Mouse (Mus musculus): ENCODE results near the gene Hivep1. TPM values are rescaled to one million over a fixed set of nuclear protein-coding genes. Genes with fewer than 3 reads are reported as not detected.

Hivep1 gene
- total RNA-seq, 1 experiment = 8.1 TPM

GRCm38 (mm10) chr13:42064257-42064656, 12.4 kb downstream of the Hivep1 start:
- DNase-seq (ENCODE audit: low read depth, low spot score) = no peak
- Histone ChIP-seq H3K9me3 (ENCODE audit: control insufficient read depth, insufficient read depth, low read depth, low read length) (no peaks in the 10 kb centered on the region), H3K4me3 (ENCODE audit: insufficient read depth in 1 of 2, low read depth in 1 of 2, low read length in 2 of 2, poor library complexity in 1 of 2, severe bottlenecking in 1 of 2) (no peak overlapping the region), H3K9ac (ENCODE audit: insufficient read depth, low read depth, low read length, poor library complexity, severe bottlenecking) (no peak overlapping the region), H3K4me1 (ENCODE audit: control insufficient read depth in 2 of 2, insufficient read depth in 2 of 2, low read length in 2 of 2, poor library complexity in 1 of 2) (peaks cover 0 to 2% of the 10 kb centered on the region in 2 experiments; a peak in 1 of 4 replicates), H3K36me3 (ENCODE audit: control insufficient read depth, insufficient read depth, low read length, poor library complexity, severe bottlenecking) (peaks cover 8% of the 10 kb centered on the region; the same call in 1 of the 2 replicates), H3K27ac (ENCODE audit: insufficient read depth, low read depth, low read length, poor library complexity, severe bottlenecking) (no peak overlapping the region)
- TF ChIP-seq ZNF384 (IDR thresholded peaks at IDR 0.05; ENCODE audit: low read depth, low read length) (no peak), HCFC1 (IDR thresholded peaks at IDR 0.05; ENCODE audit: borderline replicate concordance, insufficient read depth, low read length) (no peak), ZC3H11A (IDR thresholded peaks at IDR 0.05; ENCODE audit: borderline replicate concordance, low read depth, low read length) (no peak), CHD2 (IDR thresholded peaks at IDR 0.05; ENCODE audit: low read depth, low read length) (no peak), MAFK (IDR thresholded peaks at IDR 0.05; ENCODE audit: insufficient read depth, low read depth, low read length) (no peak)
- in situ Hi-C loops (cut with MboI; ENCODE audit: low sequenced_read_pairs in 2 of 2, unreplicated experiment in 2 of 2) = no loop called here

- Histone ChIP-seq H3K4me3 (ENCODE audit: insufficient read depth in 1 of 2, low read depth in 1 of 2, low read length in 2 of 2, poor library complexity in 1 of 2, severe bottlenecking in 1 of 2) (no peak overlapping the region), H3K4me1 (ENCODE audit: control insufficient read depth in 2 of 2, insufficient read depth in 2 of 2, low read length in 2 of 2, poor library complexity in 1 of 2) (no peaks in the 10 kb centered on the region), H3K9ac (ENCODE audit: insufficient read depth, low read depth, low read length, poor library complexity, severe bottlenecking) (no peak overlapping the region), H3K9me3 (ENCODE audit: control insufficient read depth, insufficient read depth, low read depth, low read length) (no peaks in the 10 kb centered on the region), H3K27ac (ENCODE audit: insufficient read depth, low read depth, low read length, poor library complexity, severe bottlenecking) (no peak overlapping the region), H3K36me3 (ENCODE audit: control insufficient read depth, insufficient read depth, low read length, poor library complexity, severe bottlenecking) (no peaks in the 10 kb centered on the region; the same call in 1 of the 2 replicates)
- TF ChIP-seq ZC3H11A (IDR thresholded peaks at IDR 0.05; ENCODE audit: borderline replicate concordance, low read depth, low read length) (no peak), CHD2 (IDR thresholded peaks at IDR 0.05; ENCODE audit: low read depth, low read length) (no peak), HCFC1 (IDR thresholded peaks at IDR 0.05; ENCODE audit: borderline replicate concordance, insufficient read depth, low read length) (no peak), MAFK (IDR thresholded peaks at IDR 0.05; ENCODE audit: insufficient read depth, low read depth, low read length) (no peak), ZNF384 (IDR thresholded peaks at IDR 0.05; ENCODE audit: low read depth, low read length) (no peak)
- DNase-seq (ENCODE audit: low read depth, low spot score) = no peak
- in situ Hi-C loops (cut with MboI; ENCODE audit: low sequenced_read_pairs in 2 of 2, unreplicated experiment in 2 of 2) = no loop called here
Measured at GRCm38 (mm10) chr13:42070236-42070635, 18.4 kb downstream of the Hivep1 start.

- Histone ChIP-seq H3K27ac (ENCODE audit: insufficient read depth, low read depth, low read length, poor library complexity, severe bottlenecking) (no peak overlapping the region), H3K9ac (ENCODE audit: insufficient read depth, low read depth, low read length, poor library complexity, severe bottlenecking) (no peak overlapping the region), H3K36me3 (ENCODE audit: control insufficient read depth, insufficient read depth, low read length, poor library complexity, severe bottlenecking) (no peaks in the 10 kb centered on the region; the same call in 1 of the 2 replicates), H3K9me3 (ENCODE audit: control insufficient read depth, insufficient read depth, low read depth, low read length) (no peaks in the 10 kb centered on the region), H3K4me1 (ENCODE audit: control insufficient read depth in 2 of 2, insufficient read depth in 2 of 2, low read length in 2 of 2, poor library complexity in 1 of 2) (no peaks in the 10 kb centered on the region), H3K4me3 (ENCODE audit: insufficient read depth in 1 of 2, low read depth in 1 of 2, low read length in 2 of 2, poor library complexity in 1 of 2, severe bottlenecking in 1 of 2) (no peak overlapping the region)
- TF ChIP-seq MAFK (IDR thresholded peaks at IDR 0.05; ENCODE audit: insufficient read depth, low read depth, low read length) (no peak), ZC3H11A (IDR thresholded peaks at IDR 0.05; ENCODE audit: borderline replicate concordance, low read depth, low read length) (no peak), CHD2 (IDR thresholded peaks at IDR 0.05; ENCODE audit: low read depth, low read length) (no peak), HCFC1 (IDR thresholded peaks at IDR 0.05; ENCODE audit: borderline replicate concordance, insufficient read depth, low read length) (no peak), ZNF384 (IDR thresholded peaks at IDR 0.05; ENCODE audit: low read depth, low read length) (no peak)
- in situ Hi-C loops (cut with MboI; ENCODE audit: low sequenced_read_pairs in 2 of 2, unreplicated experiment in 2 of 2) = no loop called here
- DNase-seq (ENCODE audit: low read depth, low spot score) = no peak
Measured at GRCm38 (mm10) chr13:42071011-42071410, 19.2 kb downstream of the Hivep1 start.

GRCm38 (mm10) chr13:42073285-42073684, 21.5 kb downstream of the Hivep1 start:
- TF ChIP-seq ZC3H11A (IDR thresholded peaks at IDR 0.05; ENCODE audit: borderline replicate concordance, low read depth, low read length) (no peak), ZNF384 (IDR thresholded peaks at IDR 0.05; ENCODE audit: low read depth, low read length) (no peak), MAFK (IDR thresholded peaks at IDR 0.05; ENCODE audit: insufficient read depth, low read depth, low read length) (no peak), HCFC1 (IDR thresholded peaks at IDR 0.05; ENCODE audit: borderline replicate concordance, insufficient read depth, low read length) (no peak), CHD2 (IDR thresholded peaks at IDR 0.05; ENCODE audit: low read depth, low read length) (no peak)
- Histone ChIP-seq H3K36me3 (ENCODE audit: control insufficient read depth, insufficient read depth, low read length, poor library complexity, severe bottlenecking) (no peaks in the 10 kb centered on the region; the same call in 1 of the 2 replicates), H3K4me3 (ENCODE audit: insufficient read depth in 1 of 2, low read depth in 1 of 2, low read length in 2 of 2, poor library complexity in 1 of 2, severe bottlenecking in 1 of 2) (no peak overlapping the region), H3K9ac (ENCODE audit: insufficient read depth, low read depth, low read length, poor library complexity, severe bottlenecking) (no peak overlapping the region), H3K9me3 (ENCODE audit: control insufficient read depth, insufficient read depth, low read depth, low read length) (no peaks in the 10 kb centered on the region), H3K4me1 (ENCODE audit: control insufficient read depth in 2 of 2, insufficient read depth in 2 of 2, low read length in 2 of 2, poor library complexity in 1 of 2) (no peaks in the 10 kb centered on the region), H3K27ac (ENCODE audit: insufficient read depth, low read depth, low read length, poor library complexity, severe bottlenecking) (no peak overlapping the region)
- DNase-seq (ENCODE audit: low read depth, low spot score) = no peak
- in situ Hi-C loops (cut with MboI; ENCODE audit: low sequenced_read_pairs in 2 of 2, unreplicated experiment in 2 of 2) = no loop called here

GRCm38 (mm10) chr13:42075546-42075945, 23.7 kb downstream of the Hivep1 start:
- H3K36me3 ChIP-seq (ENCODE audit: control insufficient read depth, insufficient read depth, low read length, poor library complexity, severe bottlenecking) = no peaks in the 10 kb centered on the region; the same call in 1 of the 2 replicates
- in situ Hi-C loops (cut with MboI; ENCODE audit: low sequenced_read_pairs in 2 of 2, unreplicated experiment in 2 of 2) = no loop called here
- H3K9ac ChIP-seq (ENCODE audit: insufficient read depth, low read depth, low read length, poor library complexity, severe bottlenecking) = no peak overlapping the region
- no peak for DNase-seq (ENCODE audit: low read depth, low spot score)
- no peak overlapping the region for H3K27ac ChIP-seq (ENCODE audit: insufficient read depth, low read depth, low read length, poor library complexity, severe bottlenecking)
- no peak overlapping the region for H3K4me3 ChIP-seq (ENCODE audit: insufficient read depth in 1 of 2, low read depth in 1 of 2, low read length in 2 of 2, poor library complexity in 1 of 2, severe bottlenecking in 1 of 2)
- no peaks in the 10 kb centered on the region for H3K4me1 ChIP-seq (ENCODE audit: control insufficient read depth in 2 of 2, insufficient read depth in 2 of 2, low read length in 2 of 2, poor library complexity in 1 of 2)
- no peak for TF ChIP-seq ZC3H11A (IDR thresholded peaks at IDR 0.05; ENCODE audit: borderline replicate concordance, low read depth, low read length)
- TF ChIP-seq CHD2 (IDR thresholded peaks at IDR 0.05; ENCODE audit: low read depth, low read length) = no peak
- H3K9me3 ChIP-seq (ENCODE audit: control insufficient read depth, insufficient read depth, low read depth, low read length) = no peaks in the 10 kb centered on the region

Measured in ES-E14 (cell line).